Mouse (Mus musculus) limb, embryonic 13.5 days (tissue): Measurements from ENCODE around the gene Gm20894. TPM values are rescaled to one million over a fixed set of nuclear protein-coding genes. Genes with fewer than 3 reads are reported as not detected.
"Not testable (repeated sequence)": the region's sequence is repeated elsewhere in the genome, so short reads cannot be mapped to it uniquely, and the experiment has no call there.

Experiments used
- ATAC-seq: fragments of 200-750 bp; cut with Nextera tagmentation; 2 replicates; pipeline ENCODE4 v1.8.0; 2017; ENCODE audit warnings: low read depth, moderate number of reproducible peaks, moderate TSS enrichment; ENCODE audit not compliant: low FRiP score
- H3K27ac ChIP-seq: fragments of 300-500 bp; sonication (generic); 2 replicates; pipeline ENCODE4 v1.5.1; 2015; ENCODE audit warnings: inconsistent platforms, mild to moderate bottlenecking, moderate library complexity
- H3K27me3 ChIP-seq: fragments of 300-500 bp; sonication (generic); 2 replicates; pipeline ENCODE4 v1.6.1; 2015; ENCODE audit warnings: mild to moderate bottlenecking, inconsistent platforms
- H3K36me3 ChIP-seq: fragments of 300-500 bp; sonication (generic); 2 replicates; pipeline ENCODE4 v1.6.1; 2015; ENCODE audit warnings: inconsistent platforms, mild to moderate bottlenecking, moderate library complexity
- H3K4me1 ChIP-seq: fragments of 300-500 bp; sonication (generic); 2 replicates; pipeline ENCODE4 v1.6.1; 2015; ENCODE audit warnings: inconsistent platforms
- H3K4me2 ChIP-seq: fragments of 300-500 bp; sonication (generic); replicated peaks from 2 replicates; pipeline ENCODE4 v1.6.1; 2015; ENCODE audit warnings: inconsistent platforms, mild to moderate bottlenecking, moderate library complexity
- H3K4me3 ChIP-seq: fragments of 300-500 bp; sonication (generic); 2 replicates; pipeline ENCODE4 v1.5.1; 2015; ENCODE audit warnings: moderate library complexity, mild to moderate bottlenecking, inconsistent platforms
- H3K9ac ChIP-seq: fragments of 300-500 bp; sonication (generic); 2 replicates; pipeline ENCODE4 v1.6.1; 2015; ENCODE audit warnings: mild to moderate bottlenecking, inconsistent platforms
- H3K9me3 ChIP-seq: fragments of 300-500 bp; sonication (generic); 2 replicates; pipeline ENCODE4 v1.6.1; 2016; ENCODE audit warnings: inconsistent platforms
- WGBS: fragments of 180-500 bp; shearing (Covaris S2); methylation state at CpG from one replicate; pipeline ENCODE4 v1.1.7; 2015; 5-methylcytosine and 5-hydroxymethylcytosine counted together
- polyA plus RNA-seq: library from polyadenylated mRNA; unstranded; fragments of >200 nt; fragmentation: Nextera tagmentation; extraction: Ambion mirVana; gene quantifications from 2 replicates; pipeline ENCODE4 v1.2.1, GENCODE M21; 2015

Gene Gm20894
- not detected in 2 replicates for polyA plus RNA-seq

- WGBS, result no CpG with 5 or more reads among the region's 5 CpGs
- not testable (repeated sequence) for H3K4me1 ChIP-seq, H3K4me3 ChIP-seq, H3K27me3 ChIP-seq, ATAC-seq, H3K9ac ChIP-seq, H3K4me2 ChIP-seq, H3K36me3 ChIP-seq, H3K9me3 ChIP-seq, H3K27ac ChIP-seq
Measured at GRCm38 (mm10) chrY:28271412-28271811, at the start of gene Gm20894. TSS of gene Gm20894 (minus strand) at chrY:28271512.
